Mouse (Mus musculus) ES-E14 (cell line): ENCODE data around the gene Tuba1a. TPM values are rescaled to one million over a fixed set of nuclear protein-coding genes. Genes with fewer than 3 reads are reported as not detected.

Source experiments
- DNase-seq: peaks from one replicate; pipeline ENCODE4 v3.0.0-alpha.2; 2013; ENCODE audit warnings: low read depth, low spot score
- H3K27ac ChIP-seq: 2 replicates; pipeline ENCODE4 v1.5.1; 2012; ENCODE audit warnings: low read depth, mild to moderate bottlenecking, low read length, moderate library complexity, mixed read lengths; ENCODE audit not compliant: poor library complexity, insufficient read depth, severe bottlenecking
- H3K36me3 ChIP-seq: 2 replicates; pipeline ENCODE4 v1.6.1; 2012; ENCODE audit warnings: mild to moderate bottlenecking, low read length, moderate library complexity, mixed read lengths; ENCODE audit not compliant: control insufficient read depth, poor library complexity, insufficient read depth, severe bottlenecking
- H3K4me1 ChIP-seq, 2 experiments: fragments of 150-350 bp in 1 of 2; sonication (generic) in 1 of 2; 2 replicates each; pipeline ENCODE4 v1.6.1; 2012; ENCODE audit warnings: low read length in 2 of 2, mild to moderate bottlenecking in 1 of 2, mixed read lengths in 1 of 2; ENCODE audit not compliant: control insufficient read depth in 2 of 2, insufficient read depth in 2 of 2, poor library complexity in 1 of 2
- H3K4me3 ChIP-seq, 2 experiments: fragments of 150-350 bp in 1 of 2; sonication (generic) in 1 of 2; 2 replicates each; pipeline ENCODE4 v1.5.1; 2012; ENCODE audit warnings: low read length in 2 of 2, low read depth in 1 of 2, mild to moderate bottlenecking in 1 of 2, mixed read lengths in 1 of 2; ENCODE audit not compliant: insufficient read depth in 1 of 2, poor library complexity in 1 of 2, severe bottlenecking in 1 of 2
- H3K9ac ChIP-seq: 2 replicates; pipeline ENCODE4 v1.6.1; 2012; ENCODE audit warnings: low read depth, mild to moderate bottlenecking, low read length, mixed read lengths; ENCODE audit not compliant: poor library complexity, insufficient read depth, severe bottlenecking
- H3K9me3 ChIP-seq: fragments of 150-350 bp; sonication (generic); 2 replicates; pipeline ENCODE4 v1.6.1; 2012; ENCODE audit warnings: low read depth, mild to moderate bottlenecking, low read length; ENCODE audit not compliant: control insufficient read depth, insufficient read depth
- CHD2 ChIP-seq: IDR thresholded peaks from 2 replicates; pipeline ENCODE4 v1.6.1; 2014; ENCODE audit warnings: mild to moderate bottlenecking, low read depth, low read length, inconsistent platforms
- HCFC1 ChIP-seq: IDR thresholded peaks from 2 replicates; pipeline ENCODE4 v1.6.1; 2012; ENCODE audit warnings: low read length, inconsistent platforms, borderline replicate concordance; ENCODE audit not compliant: insufficient read depth
- MAFK ChIP-seq: IDR thresholded peaks from 2 replicates; pipeline ENCODE4 v1.6.1; 2014; ENCODE audit warnings: mild to moderate bottlenecking, low read depth, low read length, inconsistent platforms; ENCODE audit not compliant: insufficient read depth
- ZC3H11A ChIP-seq: IDR thresholded peaks from 2 replicates; pipeline ENCODE4 v1.6.1; 2012; ENCODE audit warnings: low read depth, mild to moderate bottlenecking, inconsistent platforms, low read length, borderline replicate concordance
- ZNF384 ChIP-seq: IDR thresholded peaks from 2 replicates; pipeline ENCODE4 v1.6.1; 2012; ENCODE audit warnings: low read depth, low read length, inconsistent platforms
- in situ Hi-C, 2 experiments: fragments of 600-800 bp; cut with MboI; formaldehyde crosslinking; loops; one replicate each; pipeline ENCODE4 v1.15.1; 2025; ENCODE audit warnings: low sequenced_read_pairs in 2 of 2, inconsistent platforms in 1 of 2; ENCODE audit not compliant: unreplicated experiment in 2 of 2
- total RNA-seq: library from RNA; depleted of rRNA; stranded (reverse); fragments of 300-350 nt; gene quantifications from 2 replicates; pipeline ENCODE4 v1.2.3, GENCODE M21; 2012

Tuba1a gene
- total RNA-seq, 1 experiment: 862 TPM

DNA sequence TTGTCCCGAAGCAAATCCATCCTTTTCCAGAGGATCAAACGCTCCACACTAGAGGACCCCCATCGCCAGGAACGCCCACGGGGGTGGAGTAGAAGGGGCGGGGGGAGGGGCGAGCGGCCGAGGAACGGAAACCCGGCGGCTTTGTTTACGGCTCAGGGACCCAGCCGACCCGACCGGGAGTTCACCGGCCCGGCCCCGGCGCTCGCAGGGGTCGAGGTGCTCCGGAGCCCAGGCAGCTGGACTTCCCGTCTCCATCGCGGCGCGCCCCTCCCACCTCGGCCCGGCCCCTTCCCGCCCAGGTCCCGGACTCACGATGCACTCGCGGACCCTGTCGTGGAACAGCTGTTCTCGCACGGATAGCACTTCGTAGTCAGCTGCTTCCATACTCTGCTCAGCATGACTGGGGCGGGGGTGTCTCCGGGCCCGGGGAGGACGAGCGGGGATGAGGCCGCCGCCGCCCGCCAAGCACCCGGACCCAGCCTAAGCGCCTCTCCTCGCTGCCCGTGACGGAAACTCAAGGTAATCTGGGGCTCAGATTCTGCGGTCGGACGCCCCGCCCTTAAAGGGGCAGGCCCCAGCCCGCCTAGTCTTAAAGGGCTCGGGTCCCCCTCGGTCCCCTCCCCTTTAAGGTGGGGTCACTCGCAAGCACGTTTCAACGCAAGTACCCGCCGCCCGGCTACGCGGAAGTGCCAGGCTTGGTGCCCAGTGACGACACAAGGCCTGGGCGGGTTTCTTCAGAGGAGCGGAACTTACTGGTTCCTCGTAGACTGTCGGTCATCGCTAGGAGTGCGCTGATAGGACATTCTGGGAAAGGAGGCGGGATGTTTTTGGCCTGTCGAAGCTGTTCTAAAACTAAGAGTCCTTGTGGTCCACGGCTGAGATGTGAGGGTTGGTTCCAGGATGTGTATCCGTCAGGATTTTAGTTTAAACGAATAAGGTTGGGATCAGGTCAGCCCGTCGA is 35.7 kb downstream of the Tuba1a start, which contains the start of gene Lmbr1l:
Lmbr1l (minus strand) TSS at position 694 of the 961 bp plus-strand sequence.
- H3K9me3 ChIP-seq: no peaks in the 10 kb centered on the region
- H3K36me3 ChIP-seq: peaks cover 5% of the 10 kb centered on the region; the same call in 1 of the 2 replicates
- H3K4me3 ChIP-seq: peak within 1 kb of the TSS; percentile 95 to 99
- H3K4me1 ChIP-seq: peaks cover 3 to 13% of the 10 kb centered on the region in 2 experiments; a peak in 1 of 4 replicates
- H3K27ac ChIP-seq: peak within 1 kb of the TSS; percentile 80
- DNase-seq: peak; percentile 97
- in situ Hi-C loops: no loop called here
- no peak for TF ChIP-seq HCFC1
- no peak for TF ChIP-seq MAFK
- TF ChIP-seq ZC3H11A: no peak
- no peak for TF ChIP-seq ZNF384
- TF ChIP-seq CHD2: no peak
- H3K9ac ChIP-seq: peak within 1 kb of the TSS; percentile 88

GRCm38 (mm10) chr15:98917091-98917490 is 36.4 kb downstream of the Tuba1a start:
- Histone ChIP-seq H3K36me3 (peaks cover 11% of the 10 kb centered on the region; the same call in 1 of the 2 replicates), H3K27ac (peak overlapping the region; percentile 80; the same call in 1 of the 2 replicates), H3K9me3 (no peaks in the 10 kb centered on the region), H3K4me1 (peaks cover 3 to 15% of the 10 kb centered on the region in 2 experiments; a peak in 1 of 4 replicates), H3K9ac (peak overlapping the region; percentile 88), H3K4me3 (peak overlapping the region; percentile 95 to 99)
- in situ Hi-C loops: no loop called here
- DNase-seq: no peak
- TF ChIP-seq ZNF384 (no peak), HCFC1 (no peak), CHD2 (no peak), ZC3H11A (no peak), MAFK (no peak)

GRCm38 (mm10) chr15:98916016-98916415 is 37.5 kb downstream of the Tuba1a start:
- no peaks in the 10 kb centered on the region for H3K9me3 ChIP-seq
- H3K4me1 ChIP-seq: peaks cover 3 to 14% of the 10 kb centered on the region in 2 experiments; a peak in 1 of 4 replicates
- peaks cover 21% of the 10 kb centered on the region; the same call in 1 of the 2 replicates for H3K36me3 ChIP-seq
- in situ Hi-C loops: no loop called here
- DNase-seq: no peak
- no peak overlapping the region for H3K9ac ChIP-seq
- TF ChIP-seq MAFK (no peak), HCFC1 (no peak), CHD2 (no peak), ZNF384 (no peak), ZC3H11A (no peak)
- H3K4me3 ChIP-seq: 0 out of 4 replicates have a peak overlapping the region, but pooled peaks of 1 of the 2 experiments have one; percentile 95
- H3K27ac ChIP-seq: no peak overlapping the region

DNA sequence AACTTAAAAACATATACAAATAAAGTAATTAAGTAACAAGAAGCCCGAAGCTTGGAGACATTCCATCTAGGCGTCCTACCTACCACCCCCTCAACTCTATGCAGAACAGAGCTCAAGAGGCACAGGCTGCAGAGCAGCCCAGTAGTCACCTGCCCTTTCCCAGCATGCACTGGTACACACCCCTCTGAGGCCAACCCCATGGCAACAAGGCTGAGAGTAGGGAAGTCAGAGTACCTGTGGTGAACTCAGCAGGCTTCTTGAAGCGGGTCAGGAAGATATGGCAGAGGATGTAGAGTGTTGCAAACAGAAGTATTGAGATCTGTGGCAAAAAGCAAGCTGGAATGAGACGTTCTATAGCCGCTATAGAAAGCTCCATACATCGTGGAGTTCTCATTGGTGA is 38.6 kb downstream of the Tuba1a start:
- no peak for DNase-seq
- H3K36me3 ChIP-seq: peaks cover 23% of the 10 kb centered on the region; the same call in 1 of the 2 replicates
- peaks cover 3 to 13% of the 10 kb centered on the region in 2 experiments; a peak in 1 of 4 replicates for H3K4me1 ChIP-seq
- TF ChIP-seq HCFC1 (no peak), ZNF384 (no peak), ZC3H11A (no peak)
- no peak overlapping the region for H3K4me3 ChIP-seq
- H3K27ac ChIP-seq: no peak overlapping the region
- in situ Hi-C loops: no loop called here
- H3K9ac ChIP-seq: no peak overlapping the region
- H3K9me3 ChIP-seq: no peaks in the 10 kb centered on the region
